Mouse (Mus musculus) small intestine, adult 2 months (tissue): Measurements from ENCODE around the gene Elovl3.

Experiments used
- CTCF ChIP-seq: fragments of 200-500 bp; IDR thresholded peaks from 2 replicates; pipeline ENCODE4 v1.5.1; 2012; ENCODE audit warnings: low read depth, mild to moderate bottlenecking, control low read depth, inconsistent platforms, low read length, moderate library complexity, mixed read lengths; ENCODE audit not compliant: insufficient replicate concordance, insufficient read length; ENCODE audit errors: extremely low read depth
- POLR2A ChIP-seq: fragments of 200-500 bp; IDR thresholded peaks from 2 replicates; pipeline ENCODE4 v1.6.1; 2012; ENCODE audit warnings: low read depth, mild to moderate bottlenecking, control low read depth, inconsistent platforms, low read length, moderate library complexity

DNA sequence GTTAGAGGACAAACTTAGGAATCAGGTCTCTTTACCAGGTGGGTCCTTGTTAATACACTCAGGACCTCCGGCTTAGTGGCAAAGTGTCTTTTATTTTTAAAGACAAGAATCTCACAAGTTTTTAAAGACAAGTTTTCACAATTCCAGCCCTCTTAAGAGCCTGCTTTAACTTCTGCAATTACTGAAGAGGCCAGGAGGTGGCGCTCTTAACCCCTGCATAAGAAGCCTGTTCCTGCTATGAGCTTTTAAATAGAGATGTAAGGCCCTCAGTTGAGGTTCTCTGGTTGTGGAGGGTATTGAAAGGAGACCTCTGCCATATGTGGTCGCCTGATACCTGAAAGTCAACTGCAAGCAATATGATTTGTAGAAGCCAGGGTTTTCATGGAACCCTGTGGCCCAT lies 45.4 kb upstream of the Elovl3 start:
- TF ChIP-seq POLR2A: no peak
- no peak for TF ChIP-seq CTCF
